Mouse (Mus musculus) CH12.LX (cell line): ENCODE measurements around the gene Phf14. TPM values are rescaled to one million over a fixed set of nuclear protein-coding genes. Genes with fewer than 3 reads are reported as not detected.

Experiments
- DNase-seq: peaks from one replicate; pipeline ENCODE4 v3.0.0-alpha.2; 2013; ENCODE audit errors: extremely low read depth
- H3K27ac ChIP-seq: 2 replicates; pipeline ENCODE4 v1.5.1; 2012; ENCODE audit warnings: low read depth, mild to moderate bottlenecking, control low read depth, moderate library complexity; ENCODE audit not compliant: insufficient read depth
- H3K27me3 ChIP-seq: replicated peaks from 2 replicates; pipeline ENCODE3; 2012; ENCODE audit warnings: inconsistent platforms
- H3K36me3 ChIP-seq, 2 experiments: replicated peaks in 1 of 2; 2 replicates each; pipeline versions ENCODE3 to v1.6.1; 2012; ENCODE audit warnings: inconsistent platforms in 1 of 2, low read length in 1 of 2, mild to moderate bottlenecking in 1 of 2, mixed read lengths in 1 of 2, moderate library complexity in 1 of 2; ENCODE audit not compliant: control insufficient read depth in 1 of 2, insufficient read depth in 1 of 2
- H3K4me1 ChIP-seq, 2 experiments: 2 replicates each; pipeline ENCODE4 v1.6.1; 2012; ENCODE audit warnings: inconsistent platforms in 1 of 2, moderate library complexity in 1 of 2; ENCODE audit not compliant: insufficient read depth in 2 of 2, control insufficient read depth in 1 of 2
- H3K4me2 ChIP-seq: 2 replicates; pipeline ENCODE4 v1.6.1; 2012; ENCODE audit warnings: low read depth, mild to moderate bottlenecking, control low read depth; ENCODE audit not compliant: poor library complexity, insufficient read depth, severe bottlenecking
- H3K4me3 ChIP-seq, 3 experiments: fragments of 150-350 bp in 1 of 3; sonication (generic) in 1 of 3; replicated peaks in 1 of 3; 2 replicates each; pipeline versions ENCODE3 to v1.5.1; 2011 to 2012; ENCODE audit warnings: low read depth in 2 of 3, low read length in 2 of 3, mild to moderate bottlenecking in 2 of 3, moderate library complexity in 2 of 3, control low read depth in 1 of 3, improper control_type of control experiment in 1 of 3, inconsistent platforms in 1 of 3, mixed read lengths in 1 of 3; ENCODE audit not compliant: poor library complexity in 1 of 3
- H3K79me2 ChIP-seq: replicated peaks from 2 replicates; pipeline ENCODE4 v1.6.1; 2012; ENCODE audit warnings: mild to moderate bottlenecking, moderate library complexity; ENCODE audit not compliant: control insufficient read depth, poor library complexity, insufficient read depth, severe bottlenecking; ENCODE audit errors: extremely low read depth
- H3K9ac ChIP-seq: 2 replicates; pipeline ENCODE4 v1.6.1; 2012; ENCODE audit warnings: low read depth, mild to moderate bottlenecking, control low read depth, moderate library complexity; ENCODE audit not compliant: insufficient read depth
- H3K9me3 ChIP-seq: replicated peaks from 2 replicates; pipeline ENCODE3; 2012; ENCODE audit warnings: low read length, inconsistent platforms, mixed read lengths
- BHLHE40 ChIP-seq: IDR thresholded peaks from 2 replicates; pipeline ENCODE4 v1.6.1; 2011; ENCODE audit warnings: mild to moderate bottlenecking, low read depth, low read length, improper control_type of control experiment
- CHD2 ChIP-seq: IDR thresholded peaks from 2 replicates; pipeline ENCODE4 v1.6.1; 2011; ENCODE audit warnings: low read length, improper control_type of control experiment
- CTCF ChIP-seq, 2 experiments: IDR thresholded peaks in 1 of 2; conservative IDR thresholded peaks in 1 of 2; 2 replicates each; pipeline ENCODE4 v1.5.1; 2011 to 2012; ENCODE audit warnings: low read depth in 2 of 2, low read length in 2 of 2, improper control_type of control experiment in 1 of 2, inconsistent platforms in 1 of 2, mild to moderate bottlenecking in 1 of 2, moderate library complexity in 1 of 2
- ETS1 ChIP-seq: conservative IDR thresholded peaks from 2 replicates; pipeline ENCODE4 v1.6.1; 2012; ENCODE audit warnings: low read depth, mild to moderate bottlenecking, inconsistent platforms, low read length, improper control_type of control experiment, moderate library complexity
- HCFC1 ChIP-seq: IDR thresholded peaks from 2 replicates; pipeline ENCODE4 v1.6.1; 2012; ENCODE audit warnings: low read depth, mild to moderate bottlenecking, inconsistent platforms, low read length, improper control_type of control experiment
- JUN ChIP-seq: IDR thresholded peaks from 2 replicates; pipeline ENCODE4 v1.6.1; 2011; ENCODE audit warnings: low read depth, mild to moderate bottlenecking, low read length, improper control_type of control experiment, moderate library complexity; ENCODE audit not compliant: insufficient read depth
- JUND ChIP-seq: conservative IDR thresholded peaks from 2 replicates; pipeline ENCODE4 v1.6.1; 2011; ENCODE audit warnings: low read depth, low read length, improper control_type of control experiment
- MAZ ChIP-seq: IDR thresholded peaks from 2 replicates; pipeline ENCODE4 v1.6.1; 2012; ENCODE audit warnings: low read depth, mild to moderate bottlenecking, inconsistent platforms, low read length, improper control_type of control experiment, moderate library complexity
- MXI1 ChIP-seq: IDR thresholded peaks from 2 replicates; pipeline ENCODE4 v1.6.1; 2011; ENCODE audit warnings: mild to moderate bottlenecking, low read depth, low read length, improper control_type of control experiment
- MYC ChIP-seq: IDR thresholded peaks from 2 replicates; pipeline ENCODE4 v1.6.1; 2011; ENCODE audit warnings: low read depth, mild to moderate bottlenecking, improper control_type of control experiment, low read length
- NELFE ChIP-seq: IDR thresholded peaks from 2 replicates; pipeline ENCODE4 v1.6.1; 2011; ENCODE audit warnings: low read depth, low read length, improper control_type of control experiment
- NRF1 ChIP-seq: IDR thresholded peaks from 2 replicates; pipeline ENCODE4 v1.6.1; 2014; ENCODE audit warnings: low read depth, mild to moderate bottlenecking, inconsistent platforms, low read length, improper control_type of control experiment, moderate library complexity
- POLR2AphosphoS2 ChIP-seq: IDR thresholded peaks from 2 replicates; pipeline ENCODE4 v1.6.1; 2011; ENCODE audit warnings: low read depth, low read length, improper control_type of control experiment
- RCOR1 ChIP-seq: conservative IDR thresholded peaks from 2 replicates; pipeline ENCODE4 v1.6.1; 2012; ENCODE audit warnings: low read depth, mild to moderate bottlenecking, inconsistent platforms, low read length, improper control_type of control experiment
- SIN3A ChIP-seq: IDR thresholded peaks from 2 replicates; pipeline ENCODE4 v1.6.1; 2012; ENCODE audit warnings: low read length, improper control_type of control experiment, inconsistent platforms
- TBP ChIP-seq: conservative IDR thresholded peaks from 2 replicates; pipeline ENCODE4 v1.6.1; 2011; ENCODE audit warnings: low read depth, low read length, improper control_type of control experiment
- UBTF ChIP-seq: IDR thresholded peaks from 2 replicates; pipeline ENCODE4 v1.6.1; 2012; ENCODE audit warnings: low read depth, mild to moderate bottlenecking, inconsistent platforms, low read length, improper control_type of control experiment, moderate library complexity
- USF1 ChIP-seq: IDR thresholded peaks from 2 replicates; pipeline ENCODE4 v1.6.1; 2014; ENCODE audit warnings: low read depth, mild to moderate bottlenecking, inconsistent platforms, low read length, improper control_type of control experiment
- USF2 ChIP-seq: conservative IDR thresholded peaks from 2 replicates; pipeline ENCODE4 v1.6.1; 2011; ENCODE audit warnings: low read depth, low read length, improper control_type of control experiment
- ZKSCAN1 ChIP-seq: IDR thresholded peaks from 2 replicates; pipeline ENCODE4 v1.6.1; 2012; ENCODE audit warnings: low read depth, inconsistent platforms, low read length, improper control_type of control experiment, borderline replicate concordance
- ZNF384 ChIP-seq: IDR thresholded peaks from 2 replicates; pipeline ENCODE4 v1.6.1; 2012; ENCODE audit warnings: low read depth, low read length, improper control_type of control experiment, inconsistent platforms
- dilution Hi-C: fragments of 300-500 bp; cut with MboI; formaldehyde crosslinking; loops from 2 replicates; pipeline ENCODE4 v1.14.3; 2020; ENCODE audit warnings: low sequenced_read_pairs; ENCODE audit not compliant: extremely low pct_unique_long_range_greater_than_20kb, extremely low pct_ligation_motif_present
- in situ Hi-C: fragments of 300-500 bp; cut with MboI; formaldehyde crosslinking; loops from 3 replicates; pipeline ENCODE4 v1.14.3; 2019; ENCODE audit warnings: low sequenced_read_pairs, low pct_ligation_motif_present, low pct_unique_long_range_greater_than_20kb, mixed read lengths
- polyA plus RNA-seq: library from polyadenylated mRNA; unstranded; fragments of >175 nt; gene quantifications from 2 replicates; pipeline ENCODE4 v1.2.1, GENCODE M21; 2012; ENCODE audit warnings: low read depth; ENCODE audit not compliant: insufficient read length
- total RNA-seq, 2 experiments: library from RNA; depleted of rRNA; stranded (reverse); fragments of 300-350 nt in 1 of 2; fragments of >200 nt in 1 of 2; gene quantifications; 2 replicates each; pipeline ENCODE4 v1.2.3; 2012 to 2014

The Phf14 gene
- total and polyA plus RNA-seq, 3 experiments = 24.7 to 41.2 (median 26.0) TPM

DNA sequence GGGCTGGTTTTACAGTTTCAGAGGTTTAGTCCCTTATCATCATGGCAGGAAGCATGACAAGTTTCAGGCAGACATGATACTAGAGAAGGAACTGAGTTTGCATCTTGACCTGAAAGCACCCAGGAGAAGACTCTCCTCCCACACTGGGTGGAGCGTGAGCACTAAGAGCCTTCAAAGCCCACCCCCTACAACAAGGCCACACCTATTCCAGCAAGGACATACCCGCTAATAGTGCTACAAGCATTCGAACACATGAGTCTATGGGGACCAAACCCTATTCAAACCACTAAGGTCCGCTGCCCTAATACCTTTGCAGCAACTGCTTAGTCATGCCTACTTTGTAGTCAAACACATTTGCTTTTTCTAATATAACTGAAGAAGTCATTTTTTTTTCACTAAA lies 189.5 kb downstream of the Phf14 start:
- Histone ChIP-seq H3K4me2 (no peak overlapping the region), H3K79me2 (no peaks in the 10 kb centered on the region), H3K27me3 (no peaks in the 10 kb centered on the region), H3K36me3 (peaks cover 0 to 2% of the 10 kb centered on the region in 2 experiments), H3K4me3 (no peak overlapping the region), H3K27ac (no peak overlapping the region), H3K4me1 (peaks cover 0 to 22% of the 10 kb centered on the region in 2 experiments; a peak in 1 of 4 replicates), H3K9ac (no peak overlapping the region), H3K9me3 (peaks cover 2% of the 10 kb centered on the region)
- no peak for DNase-seq
- in situ Hi-C loops = no loop called here
- TF ChIP-seq NELFE (no peak), JUN (no peak), CTCF (conservative IDR thresholded peaks at IDR 0.05 in 1 of 2, IDR thresholded peaks at IDR 0.05 in 1 of 2; ENCODE audit: low read depth in 2 of 2, low read length in 2 of 2) (no peak), HCFC1 (no peak), NRF1 (no peak), USF2 (no peak), POLR2AphosphoS2 (no peak)
- dilution Hi-C loops = no loop called here

DNA sequence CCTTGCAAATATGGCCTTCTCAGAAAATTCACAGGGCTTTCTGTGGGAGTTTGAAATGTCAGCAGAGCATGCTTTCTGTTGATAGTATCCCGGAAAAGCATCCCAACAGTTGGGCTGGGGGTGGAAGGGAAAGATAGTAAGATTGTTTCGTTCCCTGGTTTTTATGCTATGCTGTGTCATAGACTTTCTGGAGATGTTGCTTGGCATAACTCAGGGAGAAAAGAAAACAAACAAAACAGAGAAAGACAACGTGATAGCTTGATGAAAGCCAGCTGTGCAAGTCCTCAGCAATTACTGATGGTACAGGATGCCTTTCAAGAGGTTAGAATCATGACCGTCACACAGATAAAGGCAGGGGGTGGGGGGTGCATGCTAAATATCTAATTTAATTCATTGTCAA lies 197.5 kb downstream of the Phf14 start:
- Histone ChIP-seq H3K9me3 (no peaks in the 10 kb centered on the region), H3K27me3 (no peaks in the 10 kb centered on the region)
- no peak for TF ChIP-seq MAZ
- TF ChIP-seq RCOR1 = no peak
- TF ChIP-seq JUND = no peak
- no peak for TF ChIP-seq UBTF
- no peak for TF ChIP-seq USF1
- no peak for TF ChIP-seq ZNF384
- TF ChIP-seq MXI1 = no peak
- TF ChIP-seq TBP = no peak
- no peak for TF ChIP-seq CHD2
- no peak for TF ChIP-seq BHLHE40
- TF ChIP-seq ZKSCAN1 = no peak
- TF ChIP-seq MYC = no peak
- no peak for TF ChIP-seq HCFC1
- no peak for TF ChIP-seq ETS1
- no peak for TF ChIP-seq SIN3A
- TF ChIP-seq, all 38 proteins: peak for 0
- dilution Hi-C loops (no loop called here), in situ Hi-C loops (no loop called here)
- Histone ChIP-seq H3K4me2 (no peak overlapping the region), H3K9ac (no peak overlapping the region), H3K27ac (no peak overlapping the region), H3K4me3 (no peak overlapping the region), H3K79me2 (no peaks in the 10 kb centered on the region), H3K4me1 (peaks cover 0 to 27% of the 10 kb centered on the region in 2 experiments; a peak in 2 of 4 replicates), H3K36me3 (peaks cover 8 to 17% of the 10 kb centered on the region in 2 experiments)
- DNase-seq = no peak
